Mouse (Mus musculus): ENCODE results near the gene Gale.

The Gale gene

DNA sequence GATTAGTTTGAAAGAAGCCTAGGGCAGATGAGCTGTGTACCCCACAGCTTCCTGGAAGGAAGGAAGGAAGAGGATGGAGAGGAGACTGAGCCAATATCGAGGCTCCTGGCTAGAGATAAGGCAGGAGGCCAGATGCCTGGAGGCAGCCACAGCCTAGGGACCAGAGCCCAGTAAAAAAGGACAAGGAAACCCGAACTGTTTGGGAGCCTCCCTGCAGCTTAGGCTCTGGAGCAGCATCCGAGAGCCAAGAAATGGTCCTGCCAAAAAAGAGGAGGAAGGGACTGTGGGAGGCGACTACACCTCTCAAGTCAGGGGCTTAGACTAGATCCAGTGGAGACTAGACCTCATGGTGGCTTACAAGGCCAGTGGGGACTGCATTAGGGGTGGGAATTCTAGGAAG is 20.1 kb upstream of the Gale start:
- DNase-seq (ENCODE audit: low read depth, low spot score) = no peak

DNA sequence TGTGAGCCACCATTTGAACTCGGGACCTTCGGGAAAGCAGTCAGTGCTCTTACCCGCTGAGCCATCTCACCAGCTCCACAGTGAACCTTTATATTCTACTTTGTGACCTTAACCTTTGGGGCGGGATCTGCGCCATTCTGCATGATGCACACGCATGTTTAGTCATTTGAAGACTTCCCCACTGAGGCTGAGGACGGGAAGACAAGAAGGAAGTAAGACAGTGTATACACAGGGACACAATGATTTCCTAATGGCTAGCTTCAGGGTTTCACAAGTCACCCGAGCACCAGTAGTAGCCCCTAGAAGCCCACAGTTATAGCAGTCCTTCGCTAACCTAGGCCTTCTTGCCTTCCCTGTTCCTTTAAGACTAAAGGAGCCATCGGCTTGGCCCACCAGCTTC is 17.8 kb upstream of the Gale start:
- DNase-seq (ENCODE audit: low read depth, low spot score) = no peak

DNA sequence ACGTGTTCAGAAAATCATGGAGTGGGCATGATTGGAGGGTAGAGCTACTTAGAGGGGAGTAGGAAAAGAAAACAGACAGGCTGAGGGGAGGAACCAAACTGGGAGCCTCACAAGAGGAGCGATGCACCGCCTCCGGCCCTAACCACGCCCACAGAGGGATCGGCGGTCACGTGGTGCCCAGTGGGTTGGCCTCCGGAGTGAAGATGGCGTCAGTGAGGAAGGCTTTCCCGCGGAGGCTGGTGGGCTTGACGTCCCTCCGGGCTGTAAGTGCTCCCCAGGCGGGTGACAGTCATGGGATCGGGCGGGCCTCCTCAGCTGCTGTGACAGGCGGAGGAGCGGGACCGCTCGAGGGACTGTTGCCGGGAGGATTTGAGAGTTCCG is 17.3 kb upstream of the Gale start, which contains the start of gene Hmgcl:
Gene Hmgcl, plus strand, starts transcription at position 171 of the 381 bp plus-strand sequence.
- DNase-seq (ENCODE audit: low read depth, low spot score) = peak; percentile 87

GRCm38 (mm10) chr4:135946659-135947301 is 16.7 kb upstream of the Gale start:
- DNase-seq (ENCODE audit: low read depth, low spot score) = no peak

DNA sequence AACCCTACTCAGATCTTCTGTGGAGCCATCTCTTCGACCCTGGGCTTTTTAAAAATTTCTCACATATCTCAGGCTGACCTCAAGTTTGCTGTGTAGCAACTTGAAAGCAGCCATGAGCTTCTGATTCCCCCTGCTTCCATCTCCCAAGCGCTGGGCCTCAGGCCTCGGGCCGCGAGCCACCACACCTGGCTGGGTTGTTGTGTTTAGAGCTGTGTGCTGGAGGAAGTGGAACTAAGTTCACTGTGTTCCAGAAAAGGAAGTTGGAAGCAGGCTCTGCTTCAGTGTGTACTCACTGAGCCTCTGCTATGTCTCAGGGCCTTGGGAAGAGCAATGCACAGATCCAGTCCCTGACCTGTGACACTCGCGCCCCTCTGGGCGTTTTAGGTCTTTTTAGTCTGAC is 15.4 kb upstream of the Gale start:
- DNase-seq (ENCODE audit: low read depth, low spot score) = no peak

DNA sequence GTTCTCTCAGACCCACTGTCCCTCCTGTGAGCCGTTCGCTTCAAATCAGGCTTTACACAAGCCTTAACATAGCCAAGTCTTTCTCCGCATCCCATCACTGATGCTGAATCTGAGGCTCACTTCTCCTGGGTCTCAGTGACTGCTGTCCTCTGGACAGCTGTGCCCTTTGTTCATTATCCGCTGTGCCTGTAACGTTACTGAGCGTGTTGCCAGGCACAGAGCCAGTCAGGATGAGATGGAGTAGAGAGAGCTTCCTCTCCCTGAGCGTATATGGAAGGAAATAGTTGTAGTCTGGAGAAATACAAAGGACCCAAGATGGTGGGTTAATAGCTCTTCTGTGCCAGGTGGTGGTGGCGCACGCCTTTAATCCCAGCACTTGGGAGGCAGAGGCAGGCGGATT is 14.1 kb upstream of the Gale start:
- DNase-seq (ENCODE audit: low read depth, low spot score) = no peak

- no peak for DNase-seq (ENCODE audit: low read depth, low spot score)
Measured at GRCm38 (mm10) chr4:135949911-135950310, 13.6 kb upstream of the Gale start.

GRCm38 (mm10) chr4:135950365-135950764 is 13.2 kb upstream of the Gale start:
- no peak for DNase-seq (ENCODE audit: low read depth, low spot score)

DNA sequence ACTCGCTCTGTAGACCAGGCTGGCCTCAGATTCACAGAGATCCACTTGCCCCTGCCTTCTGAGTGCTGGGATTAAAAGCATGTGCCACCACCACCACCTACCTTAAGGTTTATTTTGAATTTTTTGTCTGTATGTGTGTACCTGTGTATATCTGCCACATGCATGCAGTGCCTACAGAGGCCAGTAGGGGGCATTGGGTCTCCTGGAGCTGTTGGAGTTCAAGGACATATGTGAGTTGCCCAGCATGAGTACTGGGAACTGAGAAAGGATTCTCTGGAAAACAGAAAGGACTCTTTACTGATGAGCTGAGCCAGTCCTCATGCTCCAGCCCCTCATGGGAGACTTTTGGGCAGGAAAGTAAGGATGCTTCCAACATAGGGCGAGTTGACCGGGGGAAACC is 12.0 kb upstream of the Gale start:
- no peak for DNase-seq (ENCODE audit: low read depth, low spot score)

- DNase-seq (ENCODE audit: low read depth, low spot score) = no peak
Measured at GRCm38 (mm10) chr4:135953179-135953578, 10.3 kb upstream of the Gale start.

GRCm38 (mm10) chr4:135954241-135954640 is 9.3 kb upstream of the Gale start:
- peak; percentile 54 for DNase-seq (ENCODE audit: low read depth, low spot score)

DNA sequence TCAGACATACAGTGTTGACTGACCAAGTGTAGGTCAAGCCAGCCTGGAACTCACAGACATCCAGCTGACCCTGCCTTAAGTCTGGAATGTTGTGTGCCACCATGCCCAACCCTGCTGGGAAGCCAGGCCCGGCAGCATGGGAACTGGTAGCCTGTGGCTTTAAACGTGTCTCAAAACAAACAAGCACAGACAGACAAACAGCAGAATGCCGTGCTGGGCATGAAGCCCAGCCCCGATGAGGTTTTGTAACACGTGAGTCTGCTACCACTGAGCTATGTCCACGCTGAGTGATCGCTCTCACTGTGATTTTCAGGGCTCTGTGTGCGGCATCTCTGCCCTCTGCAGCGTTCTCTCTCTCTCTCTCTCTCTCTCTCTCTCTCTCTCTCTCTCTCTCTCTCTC is 7.6 kb upstream of the Gale start:
- no peak for DNase-seq (ENCODE audit: low read depth, low spot score)

DNA sequence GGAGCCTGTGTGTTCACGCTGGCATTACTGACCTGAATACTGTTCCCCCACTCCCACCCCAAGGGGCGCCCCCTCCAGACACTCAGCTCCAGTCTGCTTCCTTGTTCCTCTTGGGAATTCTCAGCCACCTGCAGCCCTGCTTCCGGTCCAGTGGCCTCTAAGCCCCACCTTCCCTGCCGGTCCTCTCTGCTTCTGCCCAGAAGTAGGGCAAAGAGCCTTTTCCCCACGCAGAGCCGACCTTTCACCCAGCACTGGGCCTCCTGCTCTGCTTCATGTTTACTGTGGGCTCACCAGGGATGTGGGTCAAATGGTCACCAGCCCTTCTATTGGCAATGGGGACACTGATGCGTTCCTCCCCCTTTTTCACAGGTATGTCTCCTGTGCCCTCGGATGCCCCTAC is 5.2 kb upstream of the Gale start:
- DNase-seq (ENCODE audit: low read depth, low spot score) = no peak

DNA sequence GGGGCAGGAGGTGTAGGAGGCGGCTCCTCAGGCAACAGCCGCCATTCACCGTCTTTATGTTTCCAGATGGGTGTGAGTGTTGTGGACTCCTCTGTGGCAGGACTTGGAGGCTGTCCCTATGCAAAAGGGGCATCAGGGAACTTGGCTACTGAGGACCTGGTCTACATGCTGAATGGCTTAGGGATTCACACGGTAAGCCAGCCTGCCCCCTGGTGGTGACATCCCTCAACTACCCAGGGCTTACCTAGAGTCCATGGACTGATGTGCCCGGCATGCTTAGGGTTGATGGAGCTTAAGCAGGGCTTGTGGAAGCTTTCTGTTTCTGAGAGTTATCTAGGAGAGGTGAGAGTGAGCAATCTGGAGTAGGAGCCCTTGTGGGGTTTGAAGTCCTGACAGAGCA is 2.8 kb upstream of the Gale start:
- peak; percentile 71 for DNase-seq (ENCODE audit: low read depth, low spot score)

GRCm38 (mm10) chr4:135961709-135962108 is 1.8 kb upstream of the Gale start:
- no peak for DNase-seq (ENCODE audit: low read depth, low spot score)

GRCm38 (mm10) chr4:135962198-135962597 is 1.3 kb upstream of the Gale start:
- DNase-seq (ENCODE audit: low read depth, low spot score) = no peak

DNA sequence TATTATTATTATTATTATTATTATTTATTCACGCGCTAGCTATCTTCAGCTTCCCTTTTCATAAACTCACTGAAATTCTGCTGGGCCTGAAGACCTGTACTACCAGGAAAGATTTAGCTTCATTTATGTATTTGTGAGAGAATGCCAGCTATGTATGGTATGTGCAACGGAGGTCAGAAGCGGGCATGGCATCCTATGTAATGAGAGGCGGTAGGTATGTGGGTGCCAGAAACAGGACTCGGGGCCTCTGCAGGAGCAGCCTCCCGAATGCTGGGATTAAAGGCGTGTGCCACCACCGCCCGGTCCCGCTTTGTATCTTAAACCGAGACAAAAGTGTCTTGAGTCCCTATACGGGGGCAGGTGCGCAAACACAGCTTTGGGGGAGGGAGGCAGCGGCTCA is 581 bp upstream of the Gale start:
- DNase-seq (ENCODE audit: low read depth, low spot score) = no peak

DNA sequence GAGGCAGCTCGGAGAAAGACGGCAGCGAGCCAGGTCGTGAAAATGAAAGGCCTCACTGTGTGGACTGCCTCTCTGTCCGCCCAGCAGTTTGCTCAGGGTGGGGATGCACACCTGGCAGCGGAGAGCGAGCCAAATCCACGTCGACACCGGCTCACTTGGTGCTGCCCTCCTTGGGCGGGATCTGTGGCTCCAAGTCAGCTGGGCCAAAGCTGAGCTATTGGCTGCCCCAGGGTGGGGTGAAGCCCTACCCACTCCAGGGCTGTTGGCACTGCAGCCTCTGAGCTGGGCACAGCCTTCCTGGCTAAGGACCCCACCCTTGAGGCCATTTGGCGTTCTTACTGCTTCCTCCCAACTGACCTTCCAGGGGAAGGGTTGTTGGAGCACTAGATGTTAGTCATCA is 899 bp downstream of the Gale start:
- DNase-seq (ENCODE audit: low read depth, low spot score) = no peak

- no peak for DNase-seq (ENCODE audit: low read depth, low spot score)
Measured at GRCm38 (mm10) chr4:135965113-135965512, 1.6 kb downstream of the Gale start.

DNA sequence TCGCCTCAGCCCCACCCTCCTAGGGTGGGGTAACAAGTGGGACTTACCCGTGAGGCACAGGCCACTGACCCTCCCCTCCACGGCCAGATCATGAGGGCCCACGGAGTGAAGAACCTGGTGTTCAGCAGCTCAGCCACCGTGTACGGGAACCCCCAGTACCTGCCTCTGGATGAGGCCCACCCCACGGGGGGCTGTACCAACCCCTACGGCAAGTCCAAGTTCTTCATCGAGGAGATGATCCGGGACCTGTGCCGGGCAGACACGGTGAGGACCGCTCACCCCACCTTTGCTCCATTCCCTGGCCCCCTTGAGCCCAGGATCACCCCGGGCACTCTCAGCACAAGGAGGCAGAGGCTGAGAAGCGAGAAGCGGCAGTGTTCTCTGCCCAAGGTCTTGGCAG is 2.8 kb downstream of the Gale start:
- DNase-seq (ENCODE audit: low read depth, low spot score) = no peak

DNA sequence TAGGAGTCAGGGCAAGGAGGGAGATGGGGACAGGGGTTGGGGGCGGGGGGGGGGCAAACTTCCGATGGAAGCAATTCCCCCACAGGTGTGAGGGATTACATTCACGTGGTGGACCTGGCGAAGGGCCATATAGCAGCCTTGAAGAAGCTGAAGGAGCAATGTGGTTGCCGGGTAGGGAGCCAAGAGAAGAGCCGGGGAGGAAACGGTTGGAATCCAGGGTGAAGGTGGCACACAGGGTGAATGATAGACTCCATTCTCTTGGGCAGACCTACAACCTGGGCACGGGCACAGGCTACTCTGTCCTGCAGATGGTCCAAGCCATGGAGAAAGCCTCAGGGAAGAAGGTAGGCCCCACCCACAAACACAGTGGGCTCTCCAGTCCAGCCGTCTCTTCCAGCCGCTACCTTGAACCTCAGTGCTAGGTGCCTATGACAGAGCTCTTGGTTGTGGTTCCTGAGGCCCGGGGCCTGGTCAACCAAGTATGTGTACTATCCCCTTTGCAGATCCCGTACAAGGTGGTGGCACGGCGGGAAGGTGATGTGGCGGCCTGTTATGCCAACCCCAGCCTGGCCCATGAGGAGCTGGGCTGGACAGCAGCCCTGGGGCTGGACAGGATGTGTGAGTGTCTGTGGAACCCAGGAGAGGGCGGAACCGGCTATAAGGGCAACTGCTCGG is 3.7 kb downstream of the Gale start:
- no peak for DNase-seq (ENCODE audit: low read depth, low spot score)

DNA sequence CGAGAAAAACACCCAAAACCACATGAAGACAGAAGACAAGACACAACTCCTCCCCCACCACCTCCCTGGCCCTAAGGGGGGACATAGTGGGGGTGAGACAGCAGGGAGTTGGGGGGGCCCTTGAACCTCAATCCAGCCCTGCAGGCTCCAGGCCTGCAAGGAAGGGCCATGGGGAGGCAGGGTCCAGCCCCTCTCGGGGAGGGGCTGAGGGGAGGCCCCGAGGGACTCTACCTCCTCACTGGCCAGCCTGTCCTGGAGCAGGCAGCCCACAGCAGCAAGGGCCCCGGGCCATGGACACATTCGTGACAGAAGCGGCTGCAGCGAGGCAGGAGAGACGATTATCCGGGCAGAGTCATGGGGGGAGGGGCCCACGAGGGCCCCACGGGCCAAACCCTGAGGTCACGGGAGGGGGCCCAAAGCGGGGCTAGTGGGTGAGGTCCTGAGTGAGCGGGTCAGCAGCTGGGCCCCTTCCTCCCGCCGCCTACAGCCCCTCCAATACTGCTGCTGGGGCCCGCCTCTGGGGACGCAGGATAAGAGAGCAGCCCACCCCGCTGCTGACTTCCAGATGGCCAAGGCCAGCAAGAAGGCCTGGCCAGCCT is 4.8 kb downstream of the Gale start:
- DNase-seq (ENCODE audit: low read depth, low spot score) = no peak

DNA sequence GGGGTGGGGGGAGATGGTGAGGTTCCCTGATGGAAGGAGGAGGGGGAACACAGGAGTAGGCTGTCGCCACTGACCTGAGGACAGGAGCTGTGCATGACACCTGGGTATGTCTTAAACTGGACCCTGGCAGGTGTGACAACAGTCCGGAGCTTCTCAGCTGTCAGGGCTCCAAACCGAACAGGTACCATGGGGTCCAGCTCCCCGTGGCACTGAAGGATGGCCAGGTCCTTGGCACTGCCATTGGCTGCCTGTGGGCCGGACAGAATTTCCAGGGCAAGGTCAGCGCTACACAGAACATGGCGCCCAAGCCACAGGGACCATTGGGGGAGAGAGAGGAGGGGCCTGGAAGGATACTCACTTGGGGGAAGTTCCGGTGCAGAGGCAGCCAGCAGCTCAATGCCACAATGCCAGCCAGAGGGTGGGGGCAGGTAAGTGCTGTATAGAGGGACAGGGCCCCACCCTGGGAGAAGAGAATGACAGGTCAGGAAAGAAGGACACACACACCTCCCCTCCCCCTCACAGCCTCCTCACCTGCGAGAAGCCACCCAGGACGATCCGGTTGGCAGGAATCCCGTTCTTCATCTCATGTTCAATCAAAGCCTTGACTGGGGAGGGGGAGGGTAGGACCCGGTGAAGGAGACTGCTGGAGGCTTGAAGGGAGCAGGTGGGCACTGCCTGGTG is 5.7 kb downstream of the Gale start:
- no peak for DNase-seq (ENCODE audit: low read depth, low spot score)
